Mouse (Mus musculus): ENCODE results near the gene Akap8.

Akap8 gene

DNA sequence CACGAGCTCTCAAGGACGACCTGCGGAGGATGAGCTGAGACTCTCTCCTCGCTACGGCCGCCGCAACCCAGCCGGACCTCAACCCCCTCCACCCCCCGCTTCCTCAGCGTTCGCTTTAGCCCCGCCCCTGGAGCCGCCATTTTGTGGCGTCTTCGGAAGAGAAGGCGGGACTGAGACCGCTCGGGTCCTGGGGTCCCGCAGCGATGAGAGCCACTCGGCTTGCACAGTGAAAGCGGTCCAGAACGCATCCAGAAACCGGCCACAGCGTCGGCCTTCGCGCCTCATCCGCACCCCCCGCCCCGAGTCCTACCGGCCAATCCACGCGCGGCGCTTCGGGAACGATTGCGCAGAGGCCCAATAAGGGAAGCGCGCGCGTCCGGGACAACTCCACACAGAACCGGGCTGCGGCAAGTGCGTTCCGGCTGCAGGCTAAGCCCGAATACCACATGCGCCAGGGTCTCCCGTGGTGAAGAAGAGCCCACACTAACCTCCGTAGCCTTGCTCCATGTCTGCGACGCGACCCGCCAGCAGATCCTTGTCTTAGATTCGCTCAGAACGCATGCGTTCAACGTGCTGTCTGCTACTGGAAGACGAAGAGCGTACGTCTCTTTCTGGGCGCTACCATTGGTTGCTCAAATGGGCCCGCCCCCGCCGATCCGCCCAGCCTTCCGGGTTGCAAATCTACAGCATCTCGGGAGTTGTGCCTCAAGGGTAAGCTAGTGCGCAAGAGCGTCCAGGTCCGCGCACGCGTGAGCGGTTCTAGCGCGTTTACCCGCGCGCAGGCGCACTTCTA, at the start of gene Akap8:
TSS of gene Akap8 (minus strand) at position 642 of the 793 bp plus-strand sequence.
- DNase-seq (ENCODE audit: low spot score): peak; percentile 90

DNA sequence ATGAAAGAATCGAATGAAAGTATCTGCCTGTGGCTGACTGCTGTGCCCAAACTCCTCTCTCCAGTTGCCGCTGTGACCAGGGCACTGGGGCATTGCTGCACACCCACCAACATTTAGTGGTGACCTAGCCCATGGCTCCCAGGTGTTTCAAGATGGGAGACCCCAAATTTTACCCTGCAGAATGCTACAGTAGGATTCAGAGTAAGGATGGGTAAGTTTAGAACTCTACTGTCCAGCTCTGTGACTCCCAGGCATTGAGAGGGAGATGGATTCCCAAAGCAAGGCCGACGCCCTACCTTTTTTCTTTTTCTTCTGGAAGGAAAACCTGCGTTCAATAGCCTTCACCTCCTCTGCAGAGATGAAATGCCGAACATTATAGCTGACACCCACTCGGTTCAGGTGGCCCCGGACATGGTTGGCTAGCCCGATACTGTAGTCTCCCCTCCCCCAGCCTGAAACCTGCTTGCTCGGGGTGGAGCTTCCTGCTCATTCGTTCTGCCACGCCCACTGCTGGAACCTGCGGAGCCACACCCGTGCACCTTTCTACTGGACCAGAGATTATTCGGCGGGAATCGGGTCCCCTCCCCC, 48.0 kb upstream of the Akap8 start:
- no peak for DNase-seq (ENCODE audit: low spot score)

DNA sequence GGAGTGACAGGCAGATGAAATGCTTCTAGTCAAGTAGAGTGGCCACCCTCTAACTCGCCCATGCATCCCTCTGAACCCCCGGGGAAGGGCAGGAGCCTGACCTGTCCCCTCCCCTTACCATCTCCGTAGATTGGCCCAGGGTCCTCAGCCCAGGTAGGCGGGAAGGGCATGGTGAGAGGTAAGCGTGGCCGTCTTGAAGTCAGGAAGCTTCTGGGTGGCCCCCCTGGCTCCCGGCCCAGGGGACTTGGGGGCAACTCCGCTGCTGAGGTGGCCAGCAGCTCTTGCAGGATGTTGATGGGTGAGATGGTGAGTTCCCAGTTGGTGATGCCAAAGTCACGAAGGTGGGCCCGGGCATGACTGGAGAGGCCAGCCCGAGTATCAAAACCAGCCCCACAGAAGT, 46.7 kb upstream of the Akap8 start:
- DNase-seq (ENCODE audit: low spot score): no peak

DNA sequence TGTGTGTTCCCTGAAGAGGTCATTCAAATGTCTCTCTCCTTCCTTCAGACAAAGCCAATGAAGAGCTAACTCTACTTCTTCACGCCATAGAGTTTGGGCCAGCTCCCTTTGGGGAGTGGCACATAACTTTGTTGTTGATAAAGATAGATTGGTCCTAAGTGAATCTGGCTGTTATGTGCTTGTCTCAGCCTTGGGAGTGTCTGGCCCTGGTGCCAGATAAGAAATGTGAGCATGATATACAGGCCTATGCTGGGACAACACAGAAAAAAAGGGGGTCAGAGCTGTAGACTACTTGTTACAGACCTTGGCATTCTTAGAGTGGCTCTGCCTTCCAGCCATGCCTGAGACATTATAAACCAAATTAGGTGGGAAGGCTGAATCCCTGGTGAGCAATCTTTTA, 44.3 kb upstream of the Akap8 start:
- no peak for DNase-seq (ENCODE audit: low spot score)

GRCm38 (mm10) chr17:32364850-32365249, 43.8 kb upstream of the Akap8 start:
- DNase-seq (ENCODE audit: low spot score): no peak

GRCm38 (mm10) chr17:32364331-32364730, 43.3 kb upstream of the Akap8 start:
- DNase-seq (ENCODE audit: low spot score): peak; percentile 89

DNA sequence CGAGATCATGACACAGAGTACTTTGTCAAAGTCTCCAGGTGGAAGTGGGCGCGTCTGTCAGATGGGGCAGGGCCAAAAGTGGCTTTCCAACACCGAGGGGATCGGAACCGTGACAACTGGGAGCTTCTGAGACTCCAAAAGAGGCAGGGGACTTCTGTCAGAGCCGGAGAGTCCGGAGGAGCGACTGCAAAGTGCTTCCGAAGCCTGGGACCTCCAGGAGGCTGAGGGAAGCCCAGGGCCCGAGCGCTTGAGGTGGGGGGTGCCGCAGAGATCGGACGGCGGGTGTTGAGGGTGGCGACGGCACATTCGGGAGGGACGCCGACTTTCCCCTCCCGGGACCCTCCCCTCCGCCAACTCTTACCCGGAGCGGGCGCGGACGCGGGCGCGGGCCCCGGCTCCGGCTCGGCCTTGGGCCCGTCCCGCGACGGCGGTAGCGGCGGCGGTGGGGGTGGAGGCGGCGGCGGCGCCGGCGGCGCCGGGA, 42.8 kb upstream of the Akap8 start:
- DNase-seq (ENCODE audit: low spot score): no peak

DNA sequence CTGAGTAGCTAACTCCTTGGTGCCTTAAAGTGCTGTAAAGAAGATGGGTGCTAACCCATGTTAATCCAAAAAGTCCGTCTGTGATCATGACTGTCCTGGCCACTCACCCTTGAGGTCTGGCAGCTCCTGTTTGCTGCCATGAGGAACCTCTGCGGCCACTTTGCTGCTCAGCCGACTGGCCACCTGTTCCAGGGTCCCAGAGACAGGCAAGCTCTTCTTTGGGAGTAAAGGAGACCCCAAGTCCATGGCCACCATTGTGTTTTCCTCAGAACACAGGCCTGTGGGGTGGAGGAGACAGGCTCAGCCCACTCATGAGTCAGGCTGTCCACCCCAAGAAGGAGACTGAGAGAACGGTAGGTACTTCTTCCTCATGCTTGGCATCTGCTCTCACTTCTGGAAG, 41.6 kb upstream of the Akap8 start:
- no peak for DNase-seq (ENCODE audit: low spot score)

GRCm38 (mm10) chr17:32359928-32360327, 38.9 kb upstream of the Akap8 start:
- DNase-seq (ENCODE audit: low spot score): no peak

- DNase-seq (ENCODE audit: low spot score): no peak
These were observed 37.9 kb upstream of the Akap8 start for GRCm38 (mm10) chr17:32358943-32359340.

DNA sequence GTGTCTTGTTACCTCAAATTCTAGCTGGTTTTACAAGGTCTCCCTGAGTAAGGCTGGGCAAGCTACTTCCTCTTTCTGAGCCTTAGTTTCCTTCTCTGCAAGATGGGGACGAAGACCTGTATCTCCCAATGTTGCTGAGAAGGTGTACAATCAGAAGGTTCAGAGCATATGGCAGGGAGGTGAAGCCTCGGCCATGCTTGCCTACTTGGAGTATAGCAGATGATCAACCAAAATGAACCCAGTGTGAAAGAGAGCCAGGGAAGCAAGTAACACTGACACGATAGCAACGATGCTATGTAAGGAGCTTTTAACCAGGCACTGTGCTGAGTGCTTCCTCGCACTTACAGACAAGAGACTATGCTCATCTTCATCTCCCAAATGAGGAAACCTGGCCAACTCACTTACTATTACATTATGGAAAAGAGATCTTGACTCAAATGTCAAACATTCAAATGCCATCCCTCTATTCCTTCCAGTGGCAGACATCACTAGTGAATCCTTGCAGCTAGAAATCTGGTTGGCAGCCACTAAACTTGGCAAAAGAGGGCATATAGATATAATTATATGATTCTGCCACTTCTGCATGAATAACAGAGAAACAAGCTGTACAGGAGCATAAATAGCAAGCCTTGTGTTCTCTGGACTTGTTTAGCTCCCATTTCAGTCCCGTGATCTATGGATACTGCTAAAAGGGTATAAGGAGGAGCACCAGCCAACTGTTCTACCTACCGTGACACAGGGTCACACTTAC, 37.3 kb upstream of the Akap8 start:
- no peak for DNase-seq (ENCODE audit: low spot score)

DNA sequence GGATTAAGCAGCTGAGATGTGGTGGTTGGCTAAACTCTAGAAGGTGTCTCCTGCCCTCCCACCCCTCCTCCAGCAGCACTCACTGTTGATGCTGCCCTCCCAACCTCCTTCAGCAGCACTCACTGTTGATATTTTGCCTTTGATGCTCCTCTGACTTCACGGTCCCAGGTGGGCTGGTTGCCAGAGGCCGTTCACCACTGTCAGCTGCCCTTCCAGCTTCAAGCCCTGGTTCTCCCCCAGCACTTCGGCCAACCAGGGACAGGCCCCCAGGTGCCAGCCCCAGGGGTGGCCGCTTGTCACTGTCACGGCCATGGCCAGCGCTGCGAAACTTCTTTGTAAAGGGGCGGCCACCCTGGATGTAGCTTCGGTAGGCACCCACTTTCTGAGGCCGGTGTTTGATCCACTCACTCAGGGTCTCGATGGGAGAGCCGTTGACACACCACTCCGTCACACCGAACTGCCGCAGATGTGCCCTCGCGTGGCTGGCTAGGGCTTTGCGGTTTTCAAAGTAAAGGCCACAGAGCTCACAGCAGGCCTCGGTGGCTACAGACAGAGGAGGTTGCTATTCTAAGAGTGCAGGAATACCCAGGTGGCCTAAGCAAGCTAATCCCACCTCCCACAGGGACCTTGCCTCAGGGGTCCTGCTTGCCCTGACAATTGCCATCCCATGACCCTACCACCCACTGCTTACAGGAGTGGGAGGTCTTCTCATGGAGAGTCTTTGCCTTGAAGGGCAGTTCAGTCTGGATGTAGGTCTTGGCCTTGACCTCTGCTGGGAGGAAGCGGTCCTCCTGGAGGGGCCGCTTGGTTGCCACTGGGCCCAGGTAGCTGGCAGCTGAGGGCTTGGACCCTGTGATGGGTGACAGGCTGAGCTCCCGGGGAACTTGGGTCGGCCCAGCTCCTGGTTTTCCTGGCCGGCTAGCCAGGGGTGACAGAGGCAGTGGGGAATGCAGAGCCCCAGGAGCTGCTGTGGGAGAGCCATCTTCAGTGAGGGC, 36.0 kb upstream of the Akap8 start:
- no peak for DNase-seq (ENCODE audit: low spot score)

- no peak for DNase-seq (ENCODE audit: low spot score)
These were observed 35.2 kb upstream of the Akap8 start for GRCm38 (mm10) chr17:32356281-32356680.

GRCm38 (mm10) chr17:32355031-32355430, 34.0 kb upstream of the Akap8 start:
- DNase-seq (ENCODE audit: low spot score): no peak

DNA sequence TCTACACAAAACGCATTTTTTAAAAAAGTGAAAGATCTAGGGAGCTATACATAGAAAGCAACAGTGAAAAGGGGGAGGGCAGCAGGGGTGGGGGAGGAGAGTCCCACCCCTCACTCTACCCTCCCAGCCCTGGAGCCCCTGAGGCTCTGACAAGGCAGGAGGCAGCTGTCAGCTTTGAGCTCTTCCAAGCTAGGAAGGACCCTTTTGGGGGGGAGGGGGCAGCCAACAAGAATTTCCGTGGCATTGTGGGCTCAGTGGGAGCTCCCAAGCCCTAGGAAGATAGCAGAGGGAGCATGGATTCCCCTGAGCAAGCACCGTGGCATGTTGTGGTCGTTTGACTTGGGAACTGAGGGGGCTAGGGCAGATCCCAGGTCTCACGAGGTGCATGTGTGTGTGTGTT, 33.2 kb upstream of the Akap8 start:
- no peak for DNase-seq (ENCODE audit: low spot score)

GRCm38 (mm10) chr17:32353696-32354095, 32.7 kb upstream of the Akap8 start:
- DNase-seq (ENCODE audit: low spot score): no peak

DNA sequence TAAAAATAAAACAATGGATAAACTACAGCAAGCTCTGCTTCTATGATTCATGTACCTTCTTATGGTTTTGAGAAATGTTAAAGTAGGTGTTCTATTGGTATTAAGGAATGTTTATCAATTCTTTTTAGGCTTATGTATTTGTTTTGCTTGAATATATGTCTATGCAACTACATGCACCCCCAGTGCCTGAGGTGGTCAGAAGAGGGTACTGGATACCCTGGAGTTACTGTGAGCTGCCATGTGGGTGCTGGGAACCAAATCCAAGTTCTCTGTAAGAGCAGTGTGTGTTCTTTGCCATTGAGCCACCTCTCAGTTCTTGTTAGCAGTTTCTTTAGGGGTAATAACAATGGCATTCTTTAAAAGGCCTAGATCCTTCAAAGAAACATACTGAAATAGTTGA, 30.7 kb upstream of the Akap8 start:
- no peak for DNase-seq (ENCODE audit: low spot score)

DNA sequence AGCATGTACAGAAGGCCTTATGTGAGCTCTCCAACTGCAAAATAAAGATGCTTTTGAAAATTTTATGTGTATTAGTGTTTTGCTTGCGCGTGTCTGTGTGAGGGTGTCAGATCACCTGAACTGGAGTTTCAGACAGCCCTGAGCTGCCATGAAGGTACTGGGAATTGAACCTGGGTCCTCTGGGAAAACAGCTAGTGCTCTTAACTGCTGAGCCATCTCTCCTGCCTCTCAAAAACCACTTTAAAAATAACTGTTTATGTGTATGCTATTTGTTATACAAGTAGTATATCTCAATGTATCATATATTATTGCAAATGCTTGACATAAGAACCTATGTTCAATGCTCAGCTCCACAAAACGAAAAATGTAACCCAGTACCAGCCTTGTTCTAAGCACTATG, 30.2 kb upstream of the Akap8 start:
- no peak for DNase-seq (ENCODE audit: low spot score)

- peak; percentile 84 for DNase-seq (ENCODE audit: low spot score)
These were observed 29.4 kb upstream of the Akap8 start, which contains the start of gene Akap8l for GRCm38 (mm10) chr17:32350382-32350983. Gene Akap8l, minus strand, starts transcription at chr17:32350607.

GRCm38 (mm10) chr17:32349851-32350381, 28.9 kb upstream of the Akap8 start:
- DNase-seq (ENCODE audit: low spot score): no peak

Data from urinary bladder, postnatal 25 days (tissue).